Mouse (Mus musculus) natural killer cell, adult 2 months (primary cell): ENCODE results near the gene Dab2.

Experiments
- DNase-seq, 2 experiments: peaks; one replicate each; pipeline ENCODE4 v3.0.0; 2022; ENCODE audit warnings: low spot score in 2 of 2

Gene Dab2

GRCm38 (mm10) chr15:6299554-6299953, at the start of gene Dab2:
TSS of gene Dab2 (plus strand) at chr15:6299788.
- no peak for DNase-seq

GRCm38 (mm10) chr15:6253471-6253870, 46.1 kb upstream of the Dab2 start:
- no peak for DNase-seq

GRCm38 (mm10) chr15:6254383-6254782, 45.2 kb upstream of the Dab2 start:
- no peak for DNase-seq

GRCm38 (mm10) chr15:6257049-6257448, 42.5 kb upstream of the Dab2 start:
- DNase-seq = no peak

- no peak for DNase-seq
Observed at GRCm38 (mm10) chr15:6259957-6260740, 39.4 kb upstream of the Dab2 start.

- DNase-seq = no peak
Observed at GRCm38 (mm10) chr15:6260741-6261430, 38.7 kb upstream of the Dab2 start.

GRCm38 (mm10) chr15:6267147-6267758, 32.3 kb upstream of the Dab2 start:
- DNase-seq = no peak

GRCm38 (mm10) chr15:6278606-6279468, 20.8 kb upstream of the Dab2 start:
- DNase-seq = no peak

- DNase-seq = no peak
Observed at GRCm38 (mm10) chr15:6280021-6280451, 19.6 kb upstream of the Dab2 start.

- DNase-seq = no peak
Observed at GRCm38 (mm10) chr15:6283249-6283648, 16.3 kb upstream of the Dab2 start.

GRCm38 (mm10) chr15:6296071-6296470, 3.5 kb upstream of the Dab2 start:
- no peak for DNase-seq

GRCm38 (mm10) chr15:6298726-6299125, 862 bp upstream of the Dab2 start:
- DNase-seq = no peak

GRCm38 (mm10) chr15:6302219-6302618, 2.6 kb downstream of the Dab2 start:
- DNase-seq = no peak

GRCm38 (mm10) chr15:6303822-6304221, 4.2 kb downstream of the Dab2 start:
- DNase-seq = no peak

GRCm38 (mm10) chr15:6309633-6310032, 10.0 kb downstream of the Dab2 start:
- no peak for DNase-seq

- DNase-seq = no peak
Observed at GRCm38 (mm10) chr15:6310417-6310816, 10.8 kb downstream of the Dab2 start.

- DNase-seq = no peak
Observed at GRCm38 (mm10) chr15:6312396-6312795, 12.8 kb downstream of the Dab2 start.

- DNase-seq = no peak
Observed at GRCm38 (mm10) chr15:6319352-6319751, 19.8 kb downstream of the Dab2 start.

GRCm38 (mm10) chr15:6320501-6320900, 20.9 kb downstream of the Dab2 start:
- no peak for DNase-seq

- DNase-seq = no peak
Observed at GRCm38 (mm10) chr15:6321263-6321662, 21.7 kb downstream of the Dab2 start.

- no peak for DNase-seq
Observed at GRCm38 (mm10) chr15:6322311-6322710, 22.7 kb downstream of the Dab2 start.

- DNase-seq = no peak
Observed at GRCm38 (mm10) chr15:6323577-6323976, 24.0 kb downstream of the Dab2 start.
